Mouse (Mus musculus) telencephalon, adult 2 months (tissue): Measurements from ENCODE around the gene Itgb1bp1.

Experiments used
- DNase-seq: peaks from one replicate; pipeline ENCODE4 v3.0.0-alpha.2; 2011; ENCODE audit warnings: low read depth, low spot score

The Itgb1bp1 gene

GRCm38 (mm10) chr12:21286243-21286622 lies at the start of gene Itgb1bp1:
TSS of gene Itgb1bp1 (minus strand) at chr12:21286284.
- peak; percentile 98 for DNase-seq

GRCm38 (mm10) chr12:21335869-21336268 lies 49.8 kb upstream of the Itgb1bp1 start:
- peak; percentile 74 for DNase-seq

- no peak for DNase-seq
Observed at GRCm38 (mm10) chr12:21333766-21334165, 47.7 kb upstream of the Itgb1bp1 start.

- no peak for DNase-seq
Observed at GRCm38 (mm10) chr12:21333021-21333420, 46.9 kb upstream of the Itgb1bp1 start.

GRCm38 (mm10) chr12:21331711-21332110 lies 45.6 kb upstream of the Itgb1bp1 start:
- peak; percentile 3 for DNase-seq

- peak; percentile 62 for DNase-seq
Observed at GRCm38 (mm10) chr12:21330961-21331576, 45.0 kb upstream of the Itgb1bp1 start.

GRCm38 (mm10) chr12:21329661-21330400 lies 43.7 kb upstream of the Itgb1bp1 start:
- no peak for DNase-seq

GRCm38 (mm10) chr12:21326325-21326724 lies 40.2 kb upstream of the Itgb1bp1 start:
- no peak for DNase-seq

GRCm38 (mm10) chr12:21325266-21325665 lies 39.2 kb upstream of the Itgb1bp1 start:
- no peak for DNase-seq

GRCm38 (mm10) chr12:21324101-21324500 lies 38.0 kb upstream of the Itgb1bp1 start:
- DNase-seq = no peak

- DNase-seq = no peak
Observed at GRCm38 (mm10) chr12:21322856-21323255, 36.8 kb upstream of the Itgb1bp1 start.

- no peak for DNase-seq
Observed at GRCm38 (mm10) chr12:21322296-21322695, 36.2 kb upstream of the Itgb1bp1 start.

GRCm38 (mm10) chr12:21321170-21321569 lies 35.1 kb upstream of the Itgb1bp1 start:
- DNase-seq = no peak

- DNase-seq = no peak
Observed at GRCm38 (mm10) chr12:21320317-21320716, 34.2 kb upstream of the Itgb1bp1 start.

- DNase-seq = peak; percentile 13
Observed at GRCm38 (mm10) chr12:21318143-21318895, 32.2 kb upstream of the Itgb1bp1 start.

GRCm38 (mm10) chr12:21316869-21317265 lies 30.8 kb upstream of the Itgb1bp1 start:
- no peak for DNase-seq

- DNase-seq = peak; percentile 56
Observed at GRCm38 (mm10) chr12:21315923-21316868, 30.1 kb upstream of the Itgb1bp1 start, which contains the start of gene Iah1. TSS of gene Iah1 (plus strand) at chr12:21316389.

- DNase-seq = no peak
Observed at GRCm38 (mm10) chr12:21312201-21312600, 26.1 kb upstream of the Itgb1bp1 start.

GRCm38 (mm10) chr12:21306721-21307120 lies 20.6 kb upstream of the Itgb1bp1 start:
- DNase-seq = no peak

- DNase-seq = no peak
Observed at GRCm38 (mm10) chr12:21305741-21306140, 19.7 kb upstream of the Itgb1bp1 start.

GRCm38 (mm10) chr12:21302361-21302783 lies 16.3 kb upstream of the Itgb1bp1 start:
- no peak for DNase-seq
